Mouse (Mus musculus): ENCODE results near the gene Mki67. TPM values are rescaled to one million over a fixed set of nuclear protein-coding genes. Genes with fewer than 3 reads are reported as not detected.
A peak's percentile ranks its signal among the peaks of the same experiment; 100 is the strongest.

Gene Mki67
- total RNA-seq, 2 experiments from 2014 or later: 808 to 1,323 TPM

DNA sequence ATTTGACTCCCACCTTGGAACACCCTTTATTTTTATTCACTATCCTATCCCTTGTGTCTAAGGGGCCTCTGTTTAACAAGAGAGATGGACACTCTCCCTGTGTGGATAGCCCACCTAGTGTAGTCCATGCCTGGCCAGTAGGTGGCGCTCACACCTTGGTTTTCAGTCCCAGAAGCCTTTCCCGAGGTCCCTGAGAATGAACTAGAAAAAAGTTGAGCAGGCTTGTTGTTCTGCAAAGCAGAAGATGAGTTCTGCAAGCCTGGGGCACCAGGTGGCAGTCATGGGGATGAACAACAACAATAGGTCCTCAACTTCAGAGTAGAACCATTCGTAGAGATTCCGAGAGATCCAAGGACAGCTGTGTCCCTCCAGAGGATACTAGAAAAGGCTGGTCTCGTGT, 35.8 kb downstream of the Mki67 start:
- peak; percentile 80 for ATAC-seq (replicated peaks; ENCODE audit: low FRiP score, poor library complexity, severe bottlenecking)

DNA sequence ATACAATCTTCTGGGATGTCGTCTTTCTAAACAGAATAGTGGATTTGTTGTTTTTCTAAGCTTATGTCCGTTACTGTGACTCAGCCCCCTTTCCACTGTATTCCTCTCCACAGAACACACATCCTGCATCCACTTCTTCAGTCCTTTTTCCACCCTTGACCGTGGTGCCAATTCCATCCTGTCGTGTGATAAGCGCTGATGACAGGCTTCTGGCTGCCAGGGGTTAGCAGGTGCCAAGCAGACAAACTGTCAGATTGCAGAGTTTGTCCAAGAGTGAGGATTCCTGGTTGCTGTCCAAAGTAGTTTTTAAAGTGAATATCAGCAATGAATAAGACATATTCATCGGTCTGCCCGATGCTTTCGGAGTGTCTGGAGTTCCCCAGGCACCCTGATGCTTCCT, 39.4 kb downstream of the Mki67 start:
- no peak for ATAC-seq (replicated peaks; ENCODE audit: low FRiP score, poor library complexity, severe bottlenecking)

DNA sequence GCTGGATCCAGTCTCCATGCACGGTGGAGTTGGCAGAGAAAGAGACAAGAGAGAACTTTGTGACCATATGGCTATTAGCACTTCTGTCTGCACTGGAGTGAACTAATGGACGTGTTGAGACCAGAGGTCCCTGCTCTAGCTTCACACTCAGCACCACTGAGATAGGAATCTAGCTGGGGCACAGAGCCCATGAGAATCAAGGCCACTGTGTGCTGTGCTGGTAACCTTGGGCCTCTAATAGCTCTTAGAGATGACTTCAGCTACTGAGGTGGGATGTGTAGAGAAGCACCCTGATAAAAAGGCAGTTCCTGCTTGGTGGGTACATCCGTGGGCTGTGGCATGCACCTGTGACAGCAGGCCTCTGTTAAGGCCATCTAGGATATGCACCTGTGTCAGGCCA, 42.6 kb downstream of the Mki67 start:
- ATAC-seq (replicated peaks; ENCODE audit: low FRiP score, poor library complexity, severe bottlenecking): no peak

DNA sequence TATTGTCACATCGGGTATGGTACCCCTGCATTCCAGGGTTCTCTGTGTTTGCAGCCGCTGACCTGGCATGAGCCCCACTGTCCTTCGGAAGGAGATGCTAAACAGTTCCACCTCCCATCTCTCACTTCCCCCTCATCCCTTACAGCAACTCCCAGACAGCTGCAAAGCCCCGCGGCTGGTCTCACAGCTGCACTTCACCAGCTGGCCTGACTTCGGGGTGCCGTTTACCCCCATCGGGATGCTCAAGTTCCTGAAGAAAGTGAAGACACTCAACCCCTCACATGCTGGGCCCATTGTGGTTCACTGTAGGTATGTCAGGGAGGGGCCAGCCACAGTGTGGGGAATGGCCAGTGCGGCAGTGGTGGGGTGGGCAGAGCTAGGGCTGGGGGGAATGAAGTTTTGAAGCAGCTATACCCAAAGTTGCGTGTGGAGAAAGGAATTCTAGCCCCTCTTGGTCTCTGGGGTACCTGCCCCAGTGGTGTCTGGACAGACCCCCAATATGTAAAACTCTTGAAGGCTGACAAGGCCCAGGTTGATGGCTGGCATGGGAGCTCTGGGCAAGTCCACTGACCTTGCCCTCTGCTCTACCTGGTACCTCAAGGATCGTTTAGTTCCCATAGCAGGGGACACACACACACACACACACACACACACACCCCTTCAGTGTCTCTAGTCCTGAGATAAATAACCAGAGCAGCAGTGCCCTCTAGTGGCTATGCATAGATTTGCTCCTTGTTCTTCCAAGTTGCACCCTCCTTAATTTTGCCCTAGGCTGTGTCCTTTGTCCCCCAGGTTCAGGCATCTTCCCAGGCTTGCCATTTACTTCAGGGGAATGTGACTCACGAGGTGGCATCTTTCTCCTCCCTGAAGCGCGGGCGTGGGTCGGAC, 47.1 kb downstream of the Mki67 start:
- peak; percentile 68 for ATAC-seq (replicated peaks; ENCODE audit: low FRiP score, poor library complexity, severe bottlenecking)

DNA sequence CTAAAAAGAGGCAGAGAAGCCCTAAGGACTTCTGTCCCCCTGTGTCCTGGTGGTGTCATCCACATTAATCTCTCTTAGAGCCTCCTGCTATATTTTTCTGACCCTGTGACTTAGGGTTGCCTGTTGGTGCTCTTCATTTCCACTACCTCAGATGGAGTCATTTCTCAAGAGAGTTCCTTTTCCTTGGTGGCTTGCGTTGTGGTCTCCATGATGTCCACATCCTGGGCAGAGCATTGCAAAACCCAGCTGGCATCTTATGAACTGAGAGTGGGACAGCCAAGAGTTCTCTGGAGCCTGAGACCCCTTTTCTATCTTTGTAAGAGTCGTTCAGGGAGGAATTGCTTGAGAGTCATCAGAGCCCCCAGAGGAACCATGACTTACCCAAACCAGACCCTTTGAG, 49.8 kb downstream of the Mki67 start:
- ATAC-seq (replicated peaks; ENCODE audit: low FRiP score, poor library complexity, severe bottlenecking): no peak

DNA sequence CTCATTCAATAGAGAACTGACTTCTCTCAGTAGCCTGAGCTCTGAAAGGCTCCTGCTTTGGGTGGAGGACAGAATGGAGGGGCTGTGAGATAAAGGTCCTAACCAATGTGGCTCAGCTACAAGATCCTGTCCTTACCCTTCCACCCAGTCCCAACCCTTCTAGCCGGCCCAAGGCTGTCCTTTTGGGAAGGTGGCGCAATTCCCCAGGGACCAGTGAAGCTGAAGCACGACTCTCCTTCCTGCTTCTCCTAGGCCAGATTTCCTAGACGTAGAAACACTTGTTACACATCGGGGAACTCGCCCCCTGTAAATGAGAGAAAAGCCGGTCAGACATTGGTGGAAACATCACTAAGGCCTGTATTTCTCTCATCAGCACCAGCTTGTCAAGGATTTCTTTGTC, 52.0 kb downstream of the Mki67 start:
- no peak for ATAC-seq (replicated peaks; ENCODE audit: low FRiP score, poor library complexity, severe bottlenecking)

DNA sequence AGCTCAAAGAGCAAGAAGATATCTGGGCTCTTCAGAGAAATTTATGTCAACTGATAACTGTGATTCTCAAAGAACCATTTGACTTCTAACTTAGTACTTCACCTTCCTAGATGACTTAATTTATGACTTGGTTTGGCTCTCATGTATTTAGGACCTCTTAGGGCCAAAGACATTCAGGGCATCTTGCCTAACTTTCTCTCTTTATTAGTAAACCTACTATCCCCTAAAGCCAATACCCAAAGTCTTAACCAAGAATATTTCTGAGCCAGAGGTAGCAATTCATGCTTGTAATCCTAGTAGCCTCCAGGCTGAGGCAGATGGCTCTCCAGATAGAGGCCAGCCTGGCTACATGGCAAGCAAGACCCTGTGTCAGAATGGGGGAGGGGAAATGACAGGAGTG, 55.8 kb downstream of the Mki67 start:
- ATAC-seq (replicated peaks; ENCODE audit: low FRiP score, poor library complexity, severe bottlenecking): no peak

DNA sequence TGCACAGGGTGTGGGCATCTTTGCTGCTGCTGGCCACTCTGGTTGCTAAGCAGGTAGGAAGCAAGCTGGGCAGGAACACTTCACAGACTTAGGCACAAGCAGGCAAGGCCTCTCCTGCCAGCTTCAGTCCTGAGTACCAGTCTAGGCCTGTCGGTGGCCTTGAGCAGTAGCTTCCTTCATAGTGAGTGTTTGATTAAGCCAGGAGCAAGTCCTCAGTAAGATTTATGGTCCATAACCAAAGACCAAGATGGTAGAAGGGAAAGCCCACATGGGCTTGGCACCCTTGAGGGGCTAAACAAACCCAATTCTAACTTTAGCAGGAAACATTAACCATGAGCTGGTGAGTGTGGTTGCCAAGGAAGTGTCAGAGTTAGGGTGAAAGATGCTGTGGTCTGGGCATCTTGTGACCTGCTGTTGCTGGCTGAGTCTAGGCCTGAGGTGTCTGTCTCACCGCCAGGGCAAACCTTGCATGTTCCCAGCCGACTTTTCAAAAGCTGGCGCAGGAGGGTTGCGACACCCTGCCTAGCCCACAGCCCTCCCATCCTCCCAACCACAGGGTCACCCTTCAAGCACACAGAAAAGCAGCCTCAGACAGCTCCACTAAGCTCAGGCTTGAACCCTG, 56.7 kb downstream of the Mki67 start:
- ATAC-seq (replicated peaks; ENCODE audit: low FRiP score, poor library complexity, severe bottlenecking): no peak

DNA sequence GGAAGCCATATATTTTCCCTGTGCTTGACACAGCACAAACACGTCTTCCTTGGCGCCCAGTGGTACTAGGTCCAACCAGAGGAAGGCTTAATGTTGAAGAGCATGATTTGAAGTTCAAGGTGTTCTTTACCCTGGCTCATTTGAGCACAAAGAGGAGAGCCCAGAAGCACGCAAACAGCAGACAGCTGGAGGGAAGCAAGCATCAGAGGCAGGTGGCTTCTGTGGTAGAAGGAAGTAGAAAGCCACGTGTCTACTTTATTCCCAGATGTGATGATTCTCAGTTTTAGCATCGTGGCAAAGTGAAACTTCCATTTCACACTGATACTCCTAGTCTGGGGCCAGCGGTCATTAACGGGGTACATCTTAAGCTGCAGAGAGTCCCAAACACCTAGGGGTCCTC, 58.0 kb downstream of the Mki67 start:
- no peak for ATAC-seq (replicated peaks; ENCODE audit: low FRiP score, poor library complexity, severe bottlenecking)

DNA sequence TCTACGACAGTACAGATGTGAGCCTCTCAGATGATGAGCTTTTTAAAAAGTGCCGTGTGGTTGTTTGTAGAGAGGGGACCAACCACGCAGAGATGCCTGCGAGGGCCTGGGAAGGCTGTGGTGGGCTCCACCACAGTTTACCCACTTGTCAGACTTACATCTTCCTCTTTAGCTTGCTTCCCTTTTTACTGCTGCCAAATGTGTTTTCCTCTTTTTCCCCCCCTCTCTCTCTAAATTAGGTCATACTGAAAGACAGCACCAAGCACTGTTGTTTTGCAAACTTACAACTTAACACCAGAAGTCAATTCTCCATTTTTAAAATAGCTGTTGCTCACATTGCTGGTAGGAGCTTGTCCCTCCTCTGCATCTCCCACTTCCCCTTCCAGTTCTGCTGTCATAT, 61.0 kb downstream of the Mki67 start:
- ATAC-seq (replicated peaks; ENCODE audit: low FRiP score, poor library complexity, severe bottlenecking): no peak

DNA sequence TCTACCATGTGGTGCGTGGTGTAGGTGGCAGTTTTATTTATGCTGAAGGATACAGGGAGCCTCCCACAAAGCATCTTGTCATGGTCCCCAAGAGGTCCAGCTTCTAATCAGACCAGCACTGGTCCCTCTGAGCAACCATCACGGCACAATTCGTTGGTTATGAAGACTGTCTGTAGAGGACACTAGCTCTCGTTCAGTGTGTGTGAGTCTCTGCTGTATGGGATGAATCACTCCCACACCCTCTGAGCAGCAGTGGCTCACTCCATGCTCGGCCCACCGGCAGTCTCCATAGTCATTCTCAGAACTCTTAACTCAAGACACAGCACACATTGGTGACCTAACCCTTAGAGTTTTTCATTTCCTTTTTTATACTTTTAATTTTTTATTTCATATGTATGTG, 61.9 kb downstream of the Mki67 start:
- ATAC-seq (replicated peaks; ENCODE audit: low FRiP score, poor library complexity, severe bottlenecking): no peak

DNA sequence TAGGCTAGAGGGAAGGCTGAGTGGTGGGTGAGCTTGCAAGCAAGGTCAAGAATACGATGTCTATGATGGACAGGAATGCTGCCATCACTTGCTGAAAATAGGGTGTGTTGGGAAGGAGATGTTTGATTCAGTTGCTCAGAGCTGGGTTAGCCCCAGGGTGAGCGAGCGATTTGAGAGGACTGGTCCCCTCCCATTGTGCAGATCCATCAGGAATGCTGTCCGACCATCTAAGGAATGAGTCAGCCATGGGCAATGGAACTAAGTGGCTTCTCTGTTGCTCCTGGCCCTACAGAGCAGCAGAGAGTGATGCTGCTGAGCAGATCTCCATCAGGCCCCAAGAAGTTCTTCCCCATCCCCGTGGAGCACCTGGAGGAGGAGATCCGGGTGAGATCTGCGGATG, 62.6 kb downstream of the Mki67 start:
- ATAC-seq (replicated peaks; ENCODE audit: low FRiP score, poor library complexity, severe bottlenecking): no peak

DNA sequence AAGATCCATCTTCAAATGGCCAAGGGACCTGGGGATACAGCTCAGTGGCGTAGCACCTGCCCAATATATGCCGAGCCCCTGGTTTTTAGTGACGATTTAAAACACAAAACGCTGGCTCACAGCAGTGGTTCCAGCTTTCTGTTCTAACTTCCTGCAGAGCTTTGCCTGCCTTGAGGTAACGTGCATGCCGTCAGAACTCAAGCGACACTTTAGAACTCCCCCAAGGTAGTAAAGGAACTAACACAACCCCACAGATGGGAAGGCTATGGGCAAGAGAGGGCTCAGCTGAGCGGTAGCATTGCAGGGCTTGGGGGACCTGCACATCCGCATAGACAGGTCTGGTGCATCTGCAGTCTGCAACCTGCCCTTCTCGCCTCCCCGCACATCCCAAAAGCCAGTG, 63.4 kb downstream of the Mki67 start:
- no peak for ATAC-seq (replicated peaks; ENCODE audit: low FRiP score, poor library complexity, severe bottlenecking)

DNA sequence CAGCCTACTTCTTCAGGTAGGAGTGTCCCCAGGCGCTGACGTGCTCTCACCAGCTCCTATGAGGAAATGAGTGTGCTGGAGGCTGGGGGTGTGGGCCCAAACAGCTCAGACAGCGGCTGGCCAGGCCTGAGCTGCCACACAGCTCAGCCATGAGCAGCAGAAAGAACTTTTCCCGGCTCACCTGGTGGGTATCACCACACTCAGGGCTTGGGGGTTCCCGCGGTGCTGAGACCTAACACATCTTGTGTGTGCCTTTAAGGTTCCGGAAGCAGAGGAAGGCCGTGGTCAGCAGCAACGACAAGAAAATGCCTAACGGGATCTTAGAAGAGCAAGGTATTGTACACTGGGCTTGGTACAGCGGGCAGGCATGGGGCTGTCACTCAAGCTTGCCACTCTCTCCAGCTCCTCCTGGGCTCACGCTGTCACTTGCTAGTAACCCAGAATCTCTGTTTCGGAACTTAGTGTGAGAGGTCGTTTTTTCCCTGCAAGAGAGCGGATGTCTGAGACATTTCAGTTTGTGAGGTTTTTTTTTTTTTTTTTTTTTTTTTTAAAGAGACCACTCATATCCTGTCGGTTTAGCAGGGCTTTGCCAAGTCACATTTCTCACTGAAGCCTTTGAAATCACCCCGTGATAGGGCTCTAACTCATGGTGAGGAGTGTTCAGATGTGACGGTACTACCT, 64.2 kb downstream of the Mki67 start:
- no peak for ATAC-seq (replicated peaks; ENCODE audit: low FRiP score, poor library complexity, severe bottlenecking)

DNA sequence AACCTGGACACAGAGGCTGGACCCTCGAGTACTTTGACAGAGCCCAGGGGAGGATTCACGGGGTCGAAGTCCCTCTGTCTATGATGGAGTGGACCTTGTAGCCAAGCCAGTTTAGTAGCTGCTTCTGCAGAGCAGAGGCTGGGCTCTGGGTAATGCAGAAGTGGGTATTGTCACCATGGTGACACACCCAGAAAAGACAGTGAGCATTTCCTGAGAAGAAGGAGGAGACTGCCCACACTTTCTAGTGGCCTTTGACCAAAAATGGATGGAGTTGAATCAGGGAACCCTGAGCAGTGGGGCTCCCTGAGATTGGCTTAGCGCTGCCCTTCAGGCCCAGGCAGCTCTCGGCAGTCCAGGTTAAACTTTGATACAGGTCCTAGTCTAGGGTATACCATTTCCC, 66.1 kb downstream of the Mki67 start:
- no peak for ATAC-seq (replicated peaks; ENCODE audit: low FRiP score, poor library complexity, severe bottlenecking)

DNA sequence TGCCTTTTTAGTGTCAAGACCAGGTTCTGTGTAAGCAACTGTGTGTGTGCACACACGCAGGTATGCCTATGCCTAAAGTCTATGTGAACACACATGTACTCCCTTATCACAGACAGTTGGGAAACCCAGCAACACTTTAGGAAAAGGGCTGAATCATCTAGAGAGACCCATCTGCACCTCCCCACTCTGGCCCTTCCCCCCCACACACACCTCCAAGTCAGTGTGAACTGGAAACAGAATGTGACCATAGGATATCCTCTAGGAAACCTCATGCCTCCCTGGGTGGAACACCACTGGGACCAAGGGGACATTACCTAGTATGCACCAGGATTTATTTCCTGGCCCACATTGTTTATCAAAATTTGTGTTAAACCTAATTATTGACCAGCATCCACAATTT, 66.9 kb downstream of the Mki67 start:
- ATAC-seq (replicated peaks; ENCODE audit: low FRiP score, poor library complexity, severe bottlenecking): no peak

DNA sequence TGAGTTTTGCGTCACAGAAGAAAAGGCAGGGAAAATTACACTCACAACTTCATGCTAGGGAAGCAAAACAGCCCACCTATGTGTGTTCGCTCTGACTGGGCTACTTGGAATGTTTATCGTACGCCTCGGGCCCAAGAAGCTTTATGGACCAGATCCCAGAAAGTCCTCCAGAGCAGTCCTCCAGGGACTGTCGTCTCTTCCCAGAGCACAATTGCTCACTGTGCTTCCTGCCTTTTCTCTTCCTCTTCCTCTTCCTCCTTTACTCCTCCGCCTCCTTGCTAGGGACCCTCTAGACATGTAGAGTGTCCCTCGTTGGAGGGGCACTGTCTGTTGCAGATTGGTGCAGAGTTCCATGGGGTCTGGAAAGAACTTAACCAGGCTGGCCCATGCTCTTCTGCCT, 67.3 kb downstream of the Mki67 start:
- ATAC-seq (replicated peaks; ENCODE audit: low FRiP score, poor library complexity, severe bottlenecking): no peak

DNA sequence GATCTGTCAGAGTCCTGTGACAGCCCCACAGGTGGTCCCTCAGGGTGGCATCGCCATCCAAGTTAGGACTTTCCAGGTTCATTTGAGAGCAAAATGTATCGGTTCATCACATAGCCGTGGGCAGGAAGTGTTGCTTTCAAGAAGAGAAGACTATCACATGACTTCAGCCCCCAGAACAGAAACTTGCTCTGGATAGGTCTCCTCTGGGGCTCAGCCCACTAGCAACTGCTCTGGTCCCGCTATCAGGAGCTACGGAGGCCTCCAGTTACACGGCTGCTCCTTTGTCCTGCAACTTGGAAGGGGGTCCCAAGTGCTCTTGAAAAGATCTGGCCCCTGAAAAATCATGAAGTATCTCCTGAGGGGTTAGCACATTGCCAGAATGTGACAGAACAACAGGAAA, 69.2 kb downstream of the Mki67 start:
- no peak for ATAC-seq (replicated peaks; ENCODE audit: low FRiP score, poor library complexity, severe bottlenecking)

DNA sequence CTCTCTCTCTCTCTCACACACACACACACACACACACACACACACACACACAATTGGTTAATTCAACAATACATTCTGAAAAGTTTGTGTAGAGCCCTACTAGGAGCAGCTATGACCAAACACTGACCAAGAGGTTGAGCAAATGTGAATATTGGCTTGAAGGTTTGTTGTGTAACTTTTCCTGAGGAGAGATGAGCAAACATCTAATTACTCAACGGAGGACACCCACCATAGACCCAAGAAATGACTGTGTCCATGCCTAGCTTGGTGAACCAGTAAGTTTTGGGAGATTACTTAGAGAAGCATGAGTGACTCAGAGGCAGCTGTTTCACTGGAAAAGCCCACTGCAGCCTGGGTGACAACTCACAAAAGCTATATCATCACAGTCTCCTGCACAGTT, 71.7 kb downstream of the Mki67 start:
- ATAC-seq (replicated peaks; ENCODE audit: low FRiP score, poor library complexity, severe bottlenecking): no peak

DNA sequence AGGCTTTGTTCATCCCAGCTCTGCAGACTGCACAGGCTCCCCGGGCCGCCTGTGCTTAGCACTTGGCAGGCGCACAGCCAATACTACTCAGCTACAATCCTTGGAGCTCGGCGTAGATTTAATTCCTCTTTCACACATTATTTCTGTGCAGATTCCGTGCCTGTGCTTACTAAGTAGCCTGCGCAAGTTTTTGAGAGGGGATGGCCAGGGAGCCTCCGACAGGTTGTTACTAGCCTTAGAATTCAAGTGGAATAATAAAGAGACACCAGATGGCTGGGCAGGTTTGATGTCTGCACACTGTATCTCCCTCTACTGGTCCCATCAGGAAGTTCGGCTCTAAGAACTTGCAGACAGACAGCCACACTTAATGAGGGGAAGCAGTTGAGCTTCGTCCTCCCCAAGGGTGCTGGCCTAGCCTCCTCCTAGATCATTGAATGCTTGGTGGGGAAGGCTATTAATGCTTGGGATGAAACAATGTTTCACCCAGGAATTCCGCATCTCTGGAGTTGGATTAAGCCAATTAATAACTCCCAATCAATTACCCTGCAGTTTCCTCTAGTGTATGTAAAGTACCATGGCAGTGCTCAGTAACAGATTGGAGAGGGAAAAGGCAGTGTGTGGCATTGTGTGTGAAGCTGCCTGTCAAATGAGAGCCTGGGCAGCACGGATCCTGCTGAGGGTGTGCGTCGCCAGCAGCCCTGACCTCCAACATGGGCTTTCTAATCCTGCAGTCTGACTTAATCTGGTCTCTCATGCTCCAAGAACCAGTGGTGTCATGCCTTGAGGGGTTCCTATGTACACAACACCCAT, 74.3 kb downstream of the Mki67 start:
- ATAC-seq (replicated peaks; ENCODE audit: low FRiP score, poor library complexity, severe bottlenecking): no peak

Data from erythroblast, adult 5-6 weeks (primary cell).